Mouse (Mus musculus) G1E (cell line): ENCODE results near the gene Gm38392. TPM values are rescaled to one million over a fixed set of nuclear protein-coding genes. Genes with fewer than 3 reads are reported as not detected.

Experiments used
- ATAC-seq: 2 replicates; pipeline ENCODE4 v1.8.0; 2016; ENCODE audit warnings: mild to moderate bottlenecking; ENCODE audit not compliant: insufficient number of reproducible peaks, poor library complexity, low FRiP score, severe bottlenecking; ENCODE audit errors: extremely low read depth
- DNase-seq: peaks from one replicate; pipeline ENCODE4 v3.0.0; 2012; ENCODE audit warnings: low spot score
- H3K27me3 ChIP-seq: 2 replicates; pipeline ENCODE4 v1.6.1; 2012; ENCODE audit warnings: mild to moderate bottlenecking, low read length, inconsistent platforms; ENCODE audit not compliant: insufficient read depth
- H3K36me3 ChIP-seq: replicated peaks from 2 replicates; pipeline ENCODE3; 2012; ENCODE audit warnings: mild to moderate bottlenecking, inconsistent platforms
- H3K4me1 ChIP-seq: 2 replicates; pipeline ENCODE4 v1.6.1; 2012; ENCODE audit warnings: low read depth, low read length, inconsistent platforms, mixed read lengths; ENCODE audit not compliant: insufficient read depth
- H3K4me3 ChIP-seq: 2 replicates; pipeline ENCODE4 v1.5.1; 2012; ENCODE audit warnings: low read depth, mild to moderate bottlenecking, inconsistent platforms, low read length, moderate library complexity, mixed read lengths
- H3K9me3 ChIP-seq: replicated peaks from 2 replicates; pipeline ENCODE4 v1.6.1; 2012; ENCODE audit warnings: inconsistent platforms
- CTCF ChIP-seq: IDR thresholded peaks from 2 replicates; pipeline ENCODE4 v1.5.1; 2012; ENCODE audit warnings: low read depth, low read length, inconsistent platforms, mixed read lengths
- GATA1 ChIP-seq: IDR thresholded peaks from 2 replicates; pipeline ENCODE4 v1.6.1; 2012; ENCODE audit warnings: borderline replicate concordance, low read length, inconsistent platforms, mixed read lengths
- GATA2 ChIP-seq: IDR thresholded peaks from 2 replicates; pipeline ENCODE4 v1.6.1; 2012; ENCODE audit warnings: low read depth, low read length, inconsistent platforms, borderline replicate concordance
- POLR2AphosphoS5 ChIP-seq: IDR thresholded peaks from 2 replicates; pipeline ENCODE4 v1.6.1; 2012; ENCODE audit warnings: low read depth, low read length, inconsistent platforms; ENCODE audit not compliant: insufficient replicate concordance
- TAL1 ChIP-seq: conservative IDR thresholded peaks from 2 replicates; pipeline ENCODE4 v1.6.1; 2012; ENCODE audit warnings: low read depth, low read length, inconsistent platforms, mixed read lengths
- polyA plus RNA-seq: library from polyadenylated mRNA; stranded (reverse); fragments of >175 nt; gene quantifications from 2 replicates; pipeline ENCODE4 v1.2.3, GENCODE M21; 2012
- total RNA-seq, 2 experiments: library from RNA; stranded (forward) in 1 of 2; stranded (reverse) in 1 of 2; fragments of 200-1000 nt in 1 of 2; fragments of >200 nt in 1 of 2; fragmentation: Nextera tagmentation in 1 of 2; gene quantifications; 2 replicates each; pipeline ENCODE4 v1.2.3; 2014 to 2017

Gm38392 gene
- total and polyA plus RNA-seq, 3 experiments = not detected

GRCm38 (mm10) chr3:88213019-88213418, 74.0 kb downstream of the Gm38392 start:
- H3K27me3 ChIP-seq = peaks cover 58% of the 10 kb centered on the region
- TF ChIP-seq GATA1 (no peak), CTCF (no peak), POLR2AphosphoS5 (no peak), TAL1 (no peak), GATA2 (no peak)
- no peaks in the 10 kb centered on the region; the same call in 1 of the 2 replicates for H3K9me3 ChIP-seq
- peaks cover 16% of the 10 kb centered on the region for H3K4me1 ChIP-seq
- no peaks in the 10 kb centered on the region for H3K36me3 ChIP-seq
- no peak for DNase-seq
- peak; percentile 28 for ATAC-seq
- H3K4me3 ChIP-seq = no peak overlapping the region

GRCm38 (mm10) chr3:88212356-88212755, 74.7 kb downstream of the Gm38392 start:
- Histone ChIP-seq H3K27me3 (peaks cover 57% of the 10 kb centered on the region), H3K4me1 (peaks cover 16% of the 10 kb centered on the region), H3K36me3 (no peaks in the 10 kb centered on the region), H3K4me3 (no peak overlapping the region), H3K9me3 (no peaks in the 10 kb centered on the region; the same call in 1 of the 2 replicates)
- DNase-seq = no peak
- no peak for ATAC-seq
- TF ChIP-seq GATA1 (no peak), GATA2 (no peak), POLR2AphosphoS5 (no peak), TAL1 (no peak), CTCF (no peak)

- Histone ChIP-seq H3K27me3 (peaks cover 55% of the 10 kb centered on the region), H3K36me3 (no peaks in the 10 kb centered on the region), H3K4me3 (no peak overlapping the region), H3K9me3 (no peaks in the 10 kb centered on the region; the same call in 1 of the 2 replicates), H3K4me1 (peaks cover 15% of the 10 kb centered on the region)
- TF ChIP-seq GATA2 = no peak
- TF ChIP-seq POLR2AphosphoS5 = no peak
- TF ChIP-seq GATA1 = no peak
- TF ChIP-seq CTCF = no peak
- no peak for TF ChIP-seq TAL1
- DNase-seq = no peak
- no peak for ATAC-seq
Measured at GRCm38 (mm10) chr3:88210918-88211317, 76.1 kb downstream of the Gm38392 start.

- H3K36me3 ChIP-seq = no peaks in the 10 kb centered on the region
- TF ChIP-seq GATA2 = no peak
- TF ChIP-seq TAL1 = no peak
- TF ChIP-seq POLR2AphosphoS5 = no peak
- no peak for TF ChIP-seq CTCF
- TF ChIP-seq GATA1 = no peak
- DNase-seq = no peak
- peaks cover 7% of the 10 kb centered on the region for H3K4me1 ChIP-seq
- ATAC-seq = no peak
- no peaks in the 10 kb centered on the region; the same call in 1 of the 2 replicates for H3K9me3 ChIP-seq
- peaks cover 49% of the 10 kb centered on the region for H3K27me3 ChIP-seq
- no peak overlapping the region for H3K4me3 ChIP-seq
Measured at GRCm38 (mm10) chr3:88210121-88210520, 76.9 kb downstream of the Gm38392 start.

- no peak for ATAC-seq
- Histone ChIP-seq H3K4me1 (peaks cover 6% of the 10 kb centered on the region), H3K4me3 (no peak overlapping the region), H3K27me3 (peaks cover 41% of the 10 kb centered on the region), H3K9me3 (no peaks in the 10 kb centered on the region), H3K36me3 (no peaks in the 10 kb centered on the region)
- TF ChIP-seq CTCF (no peak), GATA1 (no peak), GATA2 (no peak)
- no peak for DNase-seq
Measured at GRCm38 (mm10) chr3:88209306-88209705, 77.7 kb downstream of the Gm38392 start.

- no peak for DNase-seq
- H3K36me3 ChIP-seq = no peaks in the 10 kb centered on the region
- H3K4me1 ChIP-seq = peaks cover 5% of the 10 kb centered on the region; the same call in 1 of the 2 replicates
- TF ChIP-seq TAL1 (no peak), GATA2 (no peak), GATA1 (no peak), POLR2AphosphoS5 (no peak), CTCF (no peak)
- H3K27me3 ChIP-seq = peaks cover 45% of the 10 kb centered on the region
- H3K4me3 ChIP-seq = no peak overlapping the region
- no peak for ATAC-seq
- H3K9me3 ChIP-seq = no peaks in the 10 kb centered on the region
Measured at GRCm38 (mm10) chr3:88208226-88208720, 78.7 kb downstream of the Gm38392 start.
